Mouse (Mus musculus): ENCODE measurements around the gene Hnmt. TPM values are rescaled to one million over a fixed set of nuclear protein-coding genes. Genes with fewer than 3 reads are reported as not detected.
"Not testable (repeated sequence)": the region's sequence is repeated elsewhere in the genome, so short reads cannot be mapped to it uniquely, and the experiment has no call there.

Hnmt gene
- 1.1 and 1.3 TPM in 2 replicates for polyA plus RNA-seq (2015; fragmentation: Nextera tagmentation; extraction: Ambion mirVana)

DNA sequence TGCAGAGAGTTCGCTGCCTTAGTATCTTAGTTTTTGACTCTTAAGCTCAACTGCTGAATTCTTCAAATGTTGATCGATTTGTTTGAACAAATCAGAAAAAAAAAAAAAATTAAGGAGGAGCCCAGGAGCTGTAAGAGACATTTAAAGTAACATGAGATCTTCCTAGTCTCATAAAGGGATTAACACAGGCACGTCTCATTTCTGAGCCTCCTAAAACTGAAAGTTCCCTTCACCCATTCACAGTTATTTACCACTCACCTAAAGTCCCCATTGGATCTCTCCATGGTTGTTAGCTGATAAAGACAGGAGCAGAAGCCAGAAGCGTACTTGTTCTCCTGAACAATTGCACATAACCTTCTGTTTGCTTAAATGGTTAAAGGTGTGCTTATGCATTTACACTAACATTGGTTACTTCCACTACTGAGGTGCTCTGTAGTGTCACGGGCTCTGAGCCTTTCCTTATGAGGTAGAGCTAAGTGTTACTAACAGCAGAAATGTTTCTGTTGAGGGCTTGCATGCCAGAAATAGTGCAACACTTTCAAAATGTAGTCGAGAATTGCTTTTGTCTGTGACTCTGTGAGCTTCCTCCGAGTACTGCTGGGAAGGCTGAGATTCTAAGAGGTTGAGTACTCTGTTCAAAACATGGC is at the start of gene Hnmt:
Gene Hnmt, minus strand, starts transcription at position 51 of the 647 bp plus-strand sequence.
- peak within 1 kb of the TSS; percentile 46; the same call in 1 of the 2 replicates for H3K9ac ChIP-seq (ENCODE audit: low read depth, low read length)
- H3K4me3 ChIP-seq (ENCODE audit: low read length): peak within 1 kb of the TSS; percentile 35
- 0 out of 2 replicates have a peak within 1 kb of the TSS, but pooled peaks have one; percentile 2 for H3K27ac ChIP-seq (ENCODE audit: low read length)
- H3K4me1 ChIP-seq (ENCODE audit: control insufficient read depth, insufficient read depth, low read length): no peaks in the 10 kb centered on the region; the same call in 1 of the 2 replicates
- no peaks in the 10 kb centered on the region for H3K36me3 ChIP-seq (ENCODE audit: control insufficient read depth, insufficient read depth, low read length)
- no peaks in the 10 kb centered on the region for H3K9me3 ChIP-seq (ENCODE audit: control insufficient read depth, low read length)
- H3K27me3 ChIP-seq (replicated peaks; ENCODE audit: control insufficient read depth, insufficient read depth, low read length): no peaks in the 10 kb centered on the region
- peak within 1 kb of the TSS; percentile 62 for H3K4me2 ChIP-seq (ENCODE audit: low read depth, low read length)
- no peak for ATAC-seq
- WGBS: 33% methylated on average over 7 of the region's 7 CpGs

DNA sequence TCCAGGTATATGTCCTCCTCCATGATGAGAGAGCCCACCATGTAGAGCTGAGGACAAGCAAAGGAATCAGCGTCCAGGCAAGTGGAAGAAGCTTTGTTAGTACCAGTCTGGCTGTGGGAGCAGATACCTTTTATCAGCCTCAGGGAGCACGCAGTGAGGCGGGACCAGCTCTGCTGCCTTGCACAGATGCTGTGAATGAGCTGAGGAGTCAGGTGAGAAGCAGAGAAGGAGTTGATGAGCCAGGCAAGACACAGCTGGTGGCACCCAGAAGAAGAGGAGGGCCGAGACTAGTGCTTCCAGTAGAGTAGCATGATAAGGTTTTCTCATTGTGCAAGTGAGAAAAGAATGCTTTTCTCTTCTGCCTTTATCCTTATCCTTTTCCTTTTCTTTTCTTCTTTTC is 47.3 kb upstream of the Hnmt start, which contains the start of gene Tbpl2:
Gene Tbpl2, minus strand, starts transcription at position 101 of the 400 bp plus-strand sequence.
- no peak within 1 kb of the TSS for H3K9ac ChIP-seq (ENCODE audit: low read depth, low read length)
- ATAC-seq: no peak
- no peaks in the 10 kb centered on the region for H3K36me3 ChIP-seq (ENCODE audit: control insufficient read depth, insufficient read depth, low read length)
- H3K4me2 ChIP-seq (ENCODE audit: low read depth, low read length): no peak within 1 kb of the TSS
- no peak within 1 kb of the TSS for H3K4me3 ChIP-seq (ENCODE audit: low read length)
- no peaks in the 10 kb centered on the region for H3K27me3 ChIP-seq (replicated peaks; ENCODE audit: control insufficient read depth, insufficient read depth, low read length)
- H3K9me3 ChIP-seq (ENCODE audit: control insufficient read depth, low read length): no peaks in the 10 kb centered on the region
- WGBS: 77% methylated on average over 4 of the region's 4 CpGs
- no peaks in the 10 kb centered on the region for H3K4me1 ChIP-seq (ENCODE audit: control insufficient read depth, insufficient read depth, low read length)
- H3K27ac ChIP-seq (ENCODE audit: low read length): no peak within 1 kb of the TSS

DNA sequence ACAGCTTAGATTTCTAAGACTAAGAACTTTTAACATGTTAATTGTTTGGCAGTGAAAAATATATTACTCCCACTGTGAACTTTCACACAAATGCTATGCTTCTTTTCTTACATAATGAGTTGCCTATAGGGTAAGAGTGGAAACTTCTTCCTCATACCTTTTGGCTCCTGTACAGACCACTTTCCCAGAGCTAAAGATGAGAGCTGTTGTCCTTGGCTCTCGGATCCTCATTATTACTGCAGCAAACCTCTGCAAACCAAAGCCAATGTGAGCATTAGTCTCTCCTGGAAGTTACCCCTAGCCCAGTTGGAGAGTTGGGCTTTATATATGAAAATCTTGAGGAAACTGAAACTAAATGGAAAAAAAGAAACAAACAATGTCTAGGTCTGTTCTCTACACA is 41.7 kb upstream of the Hnmt start:
- 92% methylated on average over 1 of the region's 1 CpGs for WGBS
- H3K4me1 ChIP-seq (ENCODE audit: control insufficient read depth, insufficient read depth, low read length): no peaks in the 10 kb centered on the region
- no peak for ATAC-seq

DNA sequence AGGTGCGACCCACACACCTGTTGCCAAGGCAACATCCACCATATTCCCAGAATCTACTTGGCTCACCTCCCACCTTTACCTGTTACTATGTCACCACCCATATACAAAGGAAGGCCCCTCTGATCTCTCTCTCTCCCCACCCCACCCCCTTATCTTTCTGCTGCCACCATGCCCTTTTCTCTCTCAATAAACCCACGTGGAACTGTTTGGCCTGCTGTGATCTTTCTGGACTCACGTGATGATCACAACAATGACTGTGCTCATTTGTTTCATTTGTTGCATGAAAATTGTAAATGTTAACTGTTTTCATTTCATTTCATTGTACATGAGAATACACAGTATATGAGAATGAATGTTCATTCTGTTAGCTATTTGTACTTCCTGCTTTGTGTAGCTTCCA is 1.3 kb upstream of the Hnmt start:
- 78% methylated on average over 3 of the region's 3 CpGs for WGBS
- Histone ChIP-seq H3K27me3 (replicated peaks; ENCODE audit: control insufficient read depth, insufficient read depth, low read length) (no peaks in the 10 kb centered on the region), H3K36me3 (ENCODE audit: control insufficient read depth, insufficient read depth, low read length) (no peaks in the 10 kb centered on the region), H3K4me3 (ENCODE audit: low read length) (no peak overlapping the region), H3K4me1 (ENCODE audit: control insufficient read depth, insufficient read depth, low read length) (no peaks in the 10 kb centered on the region; the same call in 1 of the 2 replicates), H3K9me3 (ENCODE audit: control insufficient read depth, low read length) (no peaks in the 10 kb centered on the region), H3K9ac (ENCODE audit: low read depth, low read length) (no peak overlapping the region), H3K4me2 (ENCODE audit: low read depth, low read length) (no peak overlapping the region), H3K27ac (ENCODE audit: low read length) (no peak overlapping the region)
- ATAC-seq: no peak

More for the DNA sequence above, 41.7 kb upstream of the Hnmt start:
- Histone ChIP-seq H3K9me3 (ENCODE audit: control insufficient read depth, low read length) (no peaks in the 10 kb centered on the region), H3K27ac (ENCODE audit: low read length) (no peak overlapping the region), H3K27me3 (replicated peaks; ENCODE audit: control insufficient read depth, insufficient read depth, low read length) (no peaks in the 10 kb centered on the region), H3K4me3 (ENCODE audit: low read length) (no peak overlapping the region), H3K36me3 (ENCODE audit: control insufficient read depth, insufficient read depth, low read length) (no peaks in the 10 kb centered on the region), H3K9ac (ENCODE audit: low read depth, low read length) (no peak overlapping the region), H3K4me2 (ENCODE audit: low read depth, low read length) (no peak overlapping the region)

DNA sequence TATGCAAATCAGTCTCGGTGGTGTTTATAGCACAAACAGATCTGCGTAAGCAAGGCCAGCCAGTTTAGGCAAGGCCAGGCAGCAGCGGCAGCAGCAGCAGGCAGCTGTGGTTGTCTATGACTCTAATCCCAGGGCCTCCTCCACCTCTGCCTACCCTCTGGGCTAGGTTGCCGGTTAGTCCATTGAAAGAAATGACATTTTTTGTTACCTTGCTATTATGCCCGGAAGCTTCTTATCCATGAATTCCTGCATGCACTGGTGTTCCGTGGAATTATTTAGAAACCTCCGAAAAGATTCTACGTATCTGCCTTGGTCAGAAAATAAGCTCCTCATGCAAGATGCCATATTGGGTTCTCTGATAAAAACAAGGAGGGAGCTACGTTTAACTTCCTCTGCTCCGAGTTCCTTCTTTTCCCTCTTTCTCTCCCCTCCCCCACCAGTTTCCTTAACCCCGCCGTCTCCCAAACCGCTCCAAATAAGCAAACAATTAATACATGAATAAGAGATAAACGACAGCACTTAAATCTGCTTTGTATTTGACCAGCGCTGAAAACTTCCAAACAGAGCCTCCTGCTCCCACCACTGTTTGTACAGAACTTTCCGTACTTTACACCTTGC is 605 bp downstream of the Hnmt start:
- H3K9me3 ChIP-seq (ENCODE audit: control insufficient read depth, low read length): no peaks in the 10 kb centered on the region
- H3K4me1 ChIP-seq (ENCODE audit: control insufficient read depth, insufficient read depth, low read length): no peaks in the 10 kb centered on the region; the same call in 1 of the 2 replicates
- no peaks in the 10 kb centered on the region for H3K27me3 ChIP-seq (replicated peaks; ENCODE audit: control insufficient read depth, insufficient read depth, low read length)
- peak overlapping the region; percentile 46; the same call in 1 of the 2 replicates for H3K9ac ChIP-seq (ENCODE audit: low read depth, low read length)
- 0 out of 2 replicates have a peak overlapping the region, but pooled peaks have one; percentile 2 for H3K27ac ChIP-seq (ENCODE audit: low read length)
- H3K4me2 ChIP-seq (ENCODE audit: low read depth, low read length): peak overlapping the region; percentile 62
- H3K4me3 ChIP-seq (ENCODE audit: low read length): peak overlapping the region; percentile 35
- 4% methylated on average over 16 of the region's 16 CpGs for WGBS
- peak; percentile 73 for ATAC-seq
- H3K36me3 ChIP-seq (ENCODE audit: control insufficient read depth, insufficient read depth, low read length): no peaks in the 10 kb centered on the region

DNA sequence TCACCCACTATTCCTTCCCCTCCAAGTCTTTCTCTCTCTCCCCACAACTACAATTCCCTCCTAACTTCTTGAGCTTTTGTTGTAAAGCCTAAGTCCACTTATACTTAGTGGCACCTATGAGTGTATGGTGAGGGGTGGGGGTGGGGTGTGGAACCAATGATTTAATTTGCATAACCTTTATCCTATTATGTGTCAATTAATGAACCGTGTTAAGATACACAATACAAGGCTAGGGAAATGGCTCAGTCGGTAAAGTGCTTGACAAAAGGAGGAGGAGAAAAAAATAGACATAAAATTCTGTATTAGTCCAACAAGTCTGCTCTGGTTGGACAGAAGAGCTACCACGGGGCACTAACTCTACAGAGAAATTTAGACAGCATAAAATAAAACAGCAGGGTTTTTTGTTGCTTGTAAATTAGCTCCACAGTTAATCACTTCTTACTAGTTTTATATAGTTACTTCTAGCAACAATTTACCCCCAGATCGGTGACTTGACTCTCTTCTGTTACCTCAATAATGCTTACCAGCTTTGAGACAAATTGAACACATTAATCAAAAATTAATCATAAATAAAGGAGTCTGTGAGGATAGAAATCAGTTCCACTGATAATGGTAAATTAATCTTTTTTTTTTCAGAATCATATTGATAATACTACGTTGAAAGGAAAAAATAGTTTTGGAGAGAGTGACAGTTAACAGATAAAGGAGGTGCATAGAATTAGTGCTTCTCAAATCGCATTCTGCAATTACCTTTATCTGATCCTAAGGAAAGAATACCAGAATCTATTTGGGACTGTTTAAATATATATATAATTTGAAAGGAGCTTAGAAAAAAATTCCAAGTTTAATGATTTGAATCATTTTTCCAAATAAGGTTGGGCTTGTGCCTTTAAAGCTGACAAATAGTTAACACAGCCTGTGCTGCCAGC is 1.4 kb downstream of the Hnmt start:
- Histone ChIP-seq H3K27ac (ENCODE audit: low read length) (no peak overlapping the region), H3K9ac (ENCODE audit: low read depth, low read length) (no peak overlapping the region), H3K4me1 (ENCODE audit: control insufficient read depth, insufficient read depth, low read length) (no peaks in the 10 kb centered on the region; the same call in 1 of the 2 replicates), H3K4me3 (ENCODE audit: low read length) (peak overlapping the region; percentile 35), H3K9me3 (ENCODE audit: control insufficient read depth, low read length) (no peaks in the 10 kb centered on the region), H3K36me3 (ENCODE audit: control insufficient read depth, insufficient read depth, low read length) (no peaks in the 10 kb centered on the region), H3K4me2 (ENCODE audit: low read depth, low read length) (peak overlapping the region; percentile 62), H3K27me3 (replicated peaks; ENCODE audit: control insufficient read depth, insufficient read depth, low read length) (no peaks in the 10 kb centered on the region)
- no peak for ATAC-seq
- 53% methylated on average over 6 of the region's 6 CpGs for WGBS

DNA sequence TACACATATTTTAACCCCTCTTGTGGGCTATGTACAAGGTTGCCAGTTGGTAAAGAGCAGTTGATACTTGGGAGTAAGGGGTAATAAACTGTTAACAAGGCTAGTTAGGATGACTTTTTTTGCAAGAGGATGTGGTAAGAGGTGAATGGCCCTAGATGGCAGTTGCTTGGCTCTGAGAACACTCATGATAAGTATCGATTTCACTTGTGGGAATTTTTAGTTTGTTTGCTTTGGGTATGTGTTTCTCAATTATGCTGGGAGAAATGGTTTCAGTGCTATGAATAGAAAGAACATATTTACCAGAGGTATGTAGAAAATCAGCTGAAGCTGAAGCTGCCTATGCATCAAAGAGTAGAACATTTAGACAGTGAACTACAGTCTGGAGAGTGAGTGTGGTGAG is 6.3 kb downstream of the Hnmt start:
- WGBS: 78% methylated on average over 1 of the region's 1 CpGs
- H3K36me3 ChIP-seq (ENCODE audit: control insufficient read depth, insufficient read depth, low read length): no peaks in the 10 kb centered on the region
- no peak overlapping the region for H3K4me2 ChIP-seq (ENCODE audit: low read depth, low read length)
- no peaks in the 10 kb centered on the region for H3K9me3 ChIP-seq (ENCODE audit: control insufficient read depth, low read length)
- no peak overlapping the region for H3K4me3 ChIP-seq (ENCODE audit: low read length)
- no peaks in the 10 kb centered on the region for H3K27me3 ChIP-seq (replicated peaks; ENCODE audit: control insufficient read depth, insufficient read depth, low read length)
- no peaks in the 10 kb centered on the region for H3K4me1 ChIP-seq (ENCODE audit: control insufficient read depth, insufficient read depth, low read length)
- ATAC-seq: no peak
- H3K27ac ChIP-seq (ENCODE audit: low read length): no peak overlapping the region
- H3K9ac ChIP-seq (ENCODE audit: low read depth, low read length): no peak overlapping the region

DNA sequence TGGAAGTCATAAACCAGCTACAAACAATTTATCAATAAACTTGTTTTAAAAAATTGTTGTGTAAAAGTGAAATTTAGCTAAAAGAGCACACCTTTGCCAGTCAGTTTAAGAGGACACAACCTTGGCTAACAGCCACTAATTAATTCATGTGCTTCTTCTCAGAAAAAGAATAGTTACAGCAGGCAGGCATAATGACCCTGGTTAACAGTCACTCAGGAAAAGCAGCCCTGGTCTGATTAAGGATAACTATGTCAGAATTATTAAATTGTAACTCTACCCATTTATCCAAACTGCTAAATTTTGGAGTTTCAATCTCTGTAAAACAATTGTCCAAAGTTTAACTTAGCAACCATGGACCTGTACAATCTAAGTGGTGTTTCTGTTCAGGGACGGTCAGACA is 8.7 kb downstream of the Hnmt start:
- no peak for ATAC-seq
- Histone ChIP-seq H3K9ac (ENCODE audit: low read depth, low read length) (no peak overlapping the region), H3K4me1 (ENCODE audit: control insufficient read depth, insufficient read depth, low read length) (no peaks in the 10 kb centered on the region), H3K27me3 (replicated peaks; ENCODE audit: control insufficient read depth, insufficient read depth, low read length) (no peaks in the 10 kb centered on the region), H3K4me2 (ENCODE audit: low read depth, low read length) (no peak overlapping the region), H3K27ac (ENCODE audit: low read length) (no peak overlapping the region), H3K9me3 (ENCODE audit: control insufficient read depth, low read length) (no peaks in the 10 kb centered on the region), H3K4me3 (ENCODE audit: low read length) (no peak overlapping the region), H3K36me3 (ENCODE audit: control insufficient read depth, insufficient read depth, low read length) (no peaks in the 10 kb centered on the region)
- 88% methylated on average over 1 of the region's 1 CpGs for WGBS

DNA sequence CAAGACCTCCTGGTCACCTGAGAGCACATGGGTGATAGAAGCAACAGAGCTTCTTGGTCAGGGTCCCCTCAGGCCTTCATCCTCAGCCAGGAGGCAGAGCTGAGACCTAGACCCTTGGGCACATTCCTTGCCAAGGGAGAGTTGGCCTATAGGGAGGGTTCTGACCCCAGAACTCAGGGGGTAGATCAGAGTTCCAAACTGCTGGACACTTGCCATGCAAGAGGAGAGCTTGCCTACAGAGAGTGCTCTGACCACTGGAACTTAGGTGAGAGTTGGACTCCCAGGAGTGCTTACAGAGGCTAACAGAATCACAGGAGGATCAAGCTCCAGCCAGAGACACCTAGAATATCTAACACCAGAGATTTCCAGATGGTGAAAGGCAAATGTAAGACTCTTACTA is 29.8 kb downstream of the Hnmt start:
- not testable (repeated sequence) for H3K4me1 ChIP-seq (ENCODE audit: control insufficient read depth, insufficient read depth, low read length); H3K4me3 ChIP-seq (ENCODE audit: low read length); H3K4me2 ChIP-seq (ENCODE audit: low read depth, low read length); H3K36me3 ChIP-seq (ENCODE audit: control insufficient read depth, insufficient read depth, low read length); H3K9me3 ChIP-seq (ENCODE audit: control insufficient read depth, low read length); H3K9ac ChIP-seq (ENCODE audit: low read depth, low read length); H3K27ac ChIP-seq (ENCODE audit: low read length); ATAC-seq; H3K27me3 ChIP-seq (replicated peaks; ENCODE audit: control insufficient read depth, insufficient read depth, low read length)

All from intestine, embryonic 16.5 days (tissue).